Mouse (Mus musculus) granulocyte monocyte progenitor cell, adult 5-6 weeks (primary cell): ENCODE measurements around the gene Uggt1. TPM values are rescaled to one million over a fixed set of nuclear protein-coding genes. Genes with fewer than 3 reads are reported as not detected.

ENCODE experiments used
- ATAC-seq: replicated peaks from 2 replicates; pipeline ENCODE4 v1.8.0; 2016; ENCODE audit warnings: mild to moderate bottlenecking, moderate TSS enrichment, inconsistent platforms; ENCODE audit not compliant: poor library complexity, severe bottlenecking
- total RNA-seq, 2 experiments: library from RNA; stranded (forward) in 1 of 2; stranded (reverse) in 1 of 2; fragments of 200-712, 200-1000 nt in 1 of 2; fragments of >200 nt in 1 of 2; fragmentation: Nextera tagmentation in 1 of 2; gene quantifications; 2 replicates each; pipeline ENCODE4 v1.2.3; 2014 to 2017

Gene Uggt1
- total RNA-seq, 2 experiments from 2014 or later = 63.8 to 155 TPM

GRCm38 (mm10) chr1:36201739-36202138 is 42.8 kb downstream of the Uggt1 start:
- ATAC-seq = no peak

GRCm38 (mm10) chr1:36194482-36194881 is 50.0 kb downstream of the Uggt1 start:
- ATAC-seq = no peak

- no peak for ATAC-seq
Measured at GRCm38 (mm10) chr1:36191966-36192365, 52.6 kb downstream of the Uggt1 start.

- no peak for ATAC-seq
Measured at GRCm38 (mm10) chr1:36180038-36180437, 64.5 kb downstream of the Uggt1 start.

GRCm38 (mm10) chr1:36173461-36173860 is 71.1 kb downstream of the Uggt1 start:
- ATAC-seq = 0 out of 2 replicates have a peak, but pooled peaks have one; percentile 12

- peak; percentile 66 for ATAC-seq
Measured at GRCm38 (mm10) chr1:36172941-36173340, 71.6 kb downstream of the Uggt1 start.

- ATAC-seq = peak; percentile 95
Measured at GRCm38 (mm10) chr1:36162687-36163086, 81.8 kb downstream of the Uggt1 start.

GRCm38 (mm10) chr1:36161208-36161607 is 83.3 kb downstream of the Uggt1 start:
- ATAC-seq = no peak

GRCm38 (mm10) chr1:36160246-36160645 is 84.3 kb downstream of the Uggt1 start:
- peak; percentile 17; the same call in 1 of the 2 replicates for ATAC-seq

GRCm38 (mm10) chr1:36149411-36149810 is 95.1 kb downstream of the Uggt1 start:
- peak; percentile 86 for ATAC-seq

GRCm38 (mm10) chr1:36148809-36149208 is 95.7 kb downstream of the Uggt1 start:
- ATAC-seq = peak; percentile 28; the same call in 1 of the 2 replicates

- ATAC-seq = no peak
Measured at GRCm38 (mm10) chr1:36145050-36145449, 99.5 kb downstream of the Uggt1 start.

- no peak for ATAC-seq
Measured at GRCm38 (mm10) chr1:36140311-36140710, 104.2 kb downstream of the Uggt1 start.

- peak; percentile 46 for ATAC-seq
Measured at GRCm38 (mm10) chr1:36134584-36134983, 109.9 kb downstream of the Uggt1 start.

GRCm38 (mm10) chr1:36133647-36134046 is 110.9 kb downstream of the Uggt1 start:
- peak; percentile 29 for ATAC-seq

- peak; percentile 26; the same call in 1 of the 2 replicates for ATAC-seq
Measured at GRCm38 (mm10) chr1:36133041-36133440, 111.5 kb downstream of the Uggt1 start.

- ATAC-seq = 0 out of 2 replicates have a peak, but pooled peaks have one; percentile 4
Measured at GRCm38 (mm10) chr1:36132211-36132610, 112.3 kb downstream of the Uggt1 start.

GRCm38 (mm10) chr1:36131766-36132165 is 112.8 kb downstream of the Uggt1 start:
- no peak for ATAC-seq

- no peak for ATAC-seq
Measured at GRCm38 (mm10) chr1:36131154-36131553, 113.4 kb downstream of the Uggt1 start.

GRCm38 (mm10) chr1:36130307-36131035 is 114.0 kb downstream of the Uggt1 start:
- peak; percentile 36 for ATAC-seq

- ATAC-seq = no peak
Measured at GRCm38 (mm10) chr1:36129881-36130280, 114.6 kb downstream of the Uggt1 start.

- peak; percentile 68 for ATAC-seq
Measured at GRCm38 (mm10) chr1:36129126-36129525, 115.4 kb downstream of the Uggt1 start.
